Mouse (Mus musculus): ENCODE results near the gene Spty2d1.
"Not testable (repeated sequence)": the region's sequence is repeated elsewhere in the genome, so short reads cannot be mapped to it uniquely, and the experiment has no call there.

Spty2d1 gene

DNA sequence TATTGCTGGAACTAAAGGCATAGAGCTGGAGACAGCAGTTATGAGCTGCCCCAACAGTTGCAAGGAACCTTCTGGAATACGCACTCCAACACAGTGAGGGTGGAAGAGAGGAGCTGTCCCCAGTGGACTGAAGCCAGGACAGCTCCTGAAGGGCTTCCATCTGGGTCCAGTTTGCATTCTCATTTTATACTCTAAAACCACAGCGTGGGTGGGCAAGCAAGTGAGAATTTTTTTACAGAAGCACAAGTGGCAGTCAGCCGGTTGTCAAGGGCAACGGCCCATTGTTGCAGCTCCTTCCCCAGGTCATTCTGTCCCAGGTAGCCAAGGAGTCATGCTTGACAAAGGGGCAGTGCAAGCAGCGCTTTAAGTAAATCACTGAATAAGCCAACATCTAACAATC lies 11.4 kb upstream of the Spty2d1 start:
- DNase-seq, result peak; percentile 12

DNA sequence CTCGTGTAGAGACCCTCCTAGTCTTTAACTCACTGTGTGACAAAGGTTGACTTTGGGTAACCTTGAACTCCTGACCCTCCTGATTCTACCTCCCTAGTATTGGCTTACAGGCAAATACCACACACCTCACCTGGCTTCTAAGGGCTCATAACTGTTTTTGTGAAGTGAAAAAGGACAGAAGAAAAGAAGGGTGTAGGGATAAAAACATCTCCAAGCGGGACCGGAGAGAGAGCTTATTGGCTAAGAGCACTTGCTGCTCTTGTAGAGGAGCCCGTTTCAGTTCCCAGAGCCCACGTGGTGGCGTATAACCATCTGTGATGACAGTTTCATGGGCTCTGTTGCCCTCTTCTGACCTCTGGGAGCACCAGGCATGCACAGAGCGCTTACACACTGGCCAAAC lies 8.9 kb upstream of the Spty2d1 start:
- no peak for DNase-seq

DNA sequence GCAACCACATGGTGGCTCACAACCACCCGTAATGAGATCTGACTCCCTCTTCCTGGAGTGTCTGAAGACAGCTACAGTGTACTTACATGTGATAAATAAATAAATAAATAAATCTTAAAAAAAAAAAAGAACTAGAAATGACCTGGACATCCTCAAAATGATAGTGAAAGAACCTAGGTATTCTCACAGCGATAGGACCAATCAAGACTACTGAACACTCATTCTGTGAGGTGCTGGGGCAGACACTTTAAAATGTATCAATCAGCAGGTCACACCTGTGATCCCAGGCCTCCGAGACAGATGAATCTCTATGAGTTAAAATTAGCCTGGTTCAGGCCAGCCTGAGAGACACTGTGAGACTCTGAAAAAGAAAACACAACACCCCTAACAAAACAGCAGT lies 8.4 kb upstream of the Spty2d1 start:
- no peak for DNase-seq

DNA sequence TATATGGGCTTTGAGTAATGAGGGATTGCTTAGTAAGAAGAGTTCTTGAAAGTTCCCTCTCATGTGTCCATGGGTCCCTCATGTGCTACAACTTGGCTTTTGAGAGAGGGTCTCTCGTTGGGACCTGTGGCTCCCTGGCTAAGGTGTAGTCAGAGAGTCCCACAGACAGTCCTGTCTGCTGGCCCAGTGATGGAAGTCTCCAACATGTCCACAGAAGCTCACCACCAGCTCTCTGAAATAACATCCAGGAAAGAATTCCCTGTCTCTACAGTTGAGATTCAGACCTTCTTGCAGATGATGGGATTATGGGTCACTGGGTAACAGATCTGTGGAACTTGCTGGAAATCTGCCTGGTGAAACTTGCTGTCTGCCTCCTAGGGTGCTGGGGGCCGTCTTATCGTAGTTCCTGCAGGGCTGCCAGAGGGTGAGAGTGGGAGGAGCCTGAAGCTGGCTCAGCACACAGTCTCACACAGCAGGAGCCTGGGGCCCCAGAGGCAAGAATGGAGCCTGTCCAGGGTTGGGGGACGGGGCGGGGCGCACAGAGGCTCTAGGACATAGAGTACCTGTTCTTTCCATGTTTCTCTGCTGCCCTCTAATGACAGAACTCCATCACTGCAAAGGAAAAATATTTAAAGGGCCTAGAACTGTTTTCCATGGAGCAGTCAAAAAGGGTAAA lies 7.3 kb upstream of the Spty2d1 start:
- peak; percentile 90 for DNase-seq

DNA sequence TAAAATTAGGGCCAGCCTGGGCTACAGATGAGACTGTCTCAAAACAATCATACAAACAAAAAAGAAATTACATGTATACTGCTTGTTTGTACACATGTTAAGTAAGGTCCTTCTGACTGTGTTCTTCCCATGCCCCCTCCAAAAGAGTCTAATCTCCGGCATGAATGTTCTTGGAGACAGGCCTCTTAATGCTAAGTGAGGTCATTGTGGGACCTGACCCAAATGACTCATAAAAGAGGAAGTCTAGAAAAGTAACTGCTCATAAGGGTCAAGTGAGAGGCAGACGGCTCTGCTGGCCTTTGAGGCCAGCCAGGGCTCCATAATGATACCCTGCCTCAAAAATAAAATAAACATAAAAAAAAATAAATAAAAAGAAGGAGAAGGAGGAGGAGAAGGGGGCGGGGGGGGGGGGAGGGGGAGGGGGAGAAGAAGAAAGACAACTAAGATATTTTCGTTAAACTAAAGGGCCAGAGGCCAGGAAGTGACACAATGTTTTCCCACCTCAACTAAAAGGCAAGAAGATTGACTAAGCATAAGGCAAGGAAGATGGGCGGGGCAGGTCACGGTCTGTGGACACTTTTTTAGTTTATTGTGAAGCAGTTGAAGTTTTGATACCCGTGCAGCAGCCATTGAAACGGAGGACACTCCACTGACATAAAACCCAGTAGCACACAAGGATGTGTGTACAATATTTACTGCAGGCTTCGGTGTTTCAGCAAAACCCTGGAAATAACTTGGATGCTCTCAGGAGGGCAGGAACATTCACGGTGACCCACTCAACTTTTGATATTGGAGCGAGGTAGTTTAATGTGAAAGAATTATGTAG lies 6.6 kb upstream of the Spty2d1 start:
- DNase-seq, result peak; percentile 26

DNA sequence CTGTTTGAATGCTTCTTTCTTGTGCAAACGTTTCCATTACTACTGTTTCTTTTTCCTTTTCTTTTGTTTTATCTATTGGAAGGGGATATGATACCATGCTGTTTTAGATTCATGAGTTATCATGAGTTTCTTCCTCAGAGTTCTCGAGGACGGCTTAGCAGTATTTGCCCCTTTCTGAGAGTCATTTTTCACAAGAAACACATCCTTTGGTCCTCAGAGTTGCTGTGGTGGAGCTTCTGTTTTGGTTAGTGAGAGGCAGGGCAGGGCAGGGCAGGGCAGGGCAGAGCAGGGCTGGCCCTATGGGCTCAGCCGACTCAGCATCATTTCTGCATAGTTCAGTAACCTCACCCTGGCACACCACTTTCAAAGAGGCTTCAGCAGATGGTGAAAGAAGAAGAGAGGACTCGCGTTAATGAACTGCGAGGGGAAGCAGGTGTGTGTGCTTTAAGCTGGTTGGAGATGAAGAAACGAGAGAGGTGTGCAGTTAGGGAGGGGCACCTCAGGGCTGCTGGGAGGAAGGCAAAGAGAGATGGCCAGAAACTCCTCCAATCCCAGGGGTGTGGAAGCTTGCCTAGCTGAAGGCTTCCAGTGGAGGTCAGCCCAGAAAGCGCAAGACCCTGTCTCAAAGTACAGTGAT lies 5.0 kb upstream of the Spty2d1 start:
- no peak for DNase-seq

DNA sequence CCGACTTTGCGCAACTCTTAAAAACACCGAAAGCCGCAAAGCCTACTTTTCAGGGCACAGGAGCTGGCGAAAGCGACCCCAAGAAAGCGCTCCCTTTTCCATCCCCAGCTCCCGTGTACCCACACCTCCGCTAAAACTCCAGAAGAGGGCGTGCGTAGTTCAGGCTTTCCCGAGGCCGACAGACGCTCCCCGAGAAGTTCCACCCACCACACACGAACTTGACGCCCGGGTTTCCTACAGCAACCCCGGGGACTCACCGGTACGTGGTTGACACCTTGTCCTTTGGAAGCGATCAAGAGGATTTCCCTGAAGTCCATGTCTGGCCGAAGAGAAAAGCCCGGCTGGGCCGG lies 418 bp downstream of the Spty2d1 start:
- no peak for DNase-seq

DNA sequence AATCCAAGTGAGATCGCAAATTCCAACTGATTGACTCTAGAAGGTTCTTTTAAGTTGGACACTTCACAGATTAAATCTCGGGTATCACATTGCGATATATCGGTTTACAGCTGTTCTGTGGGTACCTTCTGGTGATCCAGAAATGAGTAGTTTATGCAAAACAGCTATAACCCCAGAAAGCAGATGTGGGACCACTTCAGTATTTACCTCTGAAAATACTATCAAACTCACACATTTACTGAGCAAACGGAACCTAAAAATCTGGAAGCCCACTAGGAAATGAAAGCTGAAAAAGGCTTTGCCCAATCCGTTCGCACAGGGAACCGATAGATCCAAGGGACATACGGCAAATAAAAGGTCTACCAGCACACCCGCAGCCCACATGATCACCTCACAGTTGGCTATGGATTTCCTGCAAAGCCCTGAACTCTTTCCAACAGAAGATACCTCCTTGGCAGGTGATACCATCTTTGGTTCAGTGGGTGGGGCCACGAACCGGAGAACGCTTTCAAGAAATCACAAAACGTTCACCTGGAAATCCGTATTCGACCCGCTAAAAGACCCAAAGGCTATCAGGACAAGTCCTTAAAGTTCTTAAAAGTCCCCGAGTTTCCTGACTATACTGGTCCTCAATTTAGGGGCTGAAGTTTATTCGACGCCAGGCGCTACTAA lies 966 bp downstream of the Spty2d1 start:
- DNase-seq, result peak; percentile 73

DNA sequence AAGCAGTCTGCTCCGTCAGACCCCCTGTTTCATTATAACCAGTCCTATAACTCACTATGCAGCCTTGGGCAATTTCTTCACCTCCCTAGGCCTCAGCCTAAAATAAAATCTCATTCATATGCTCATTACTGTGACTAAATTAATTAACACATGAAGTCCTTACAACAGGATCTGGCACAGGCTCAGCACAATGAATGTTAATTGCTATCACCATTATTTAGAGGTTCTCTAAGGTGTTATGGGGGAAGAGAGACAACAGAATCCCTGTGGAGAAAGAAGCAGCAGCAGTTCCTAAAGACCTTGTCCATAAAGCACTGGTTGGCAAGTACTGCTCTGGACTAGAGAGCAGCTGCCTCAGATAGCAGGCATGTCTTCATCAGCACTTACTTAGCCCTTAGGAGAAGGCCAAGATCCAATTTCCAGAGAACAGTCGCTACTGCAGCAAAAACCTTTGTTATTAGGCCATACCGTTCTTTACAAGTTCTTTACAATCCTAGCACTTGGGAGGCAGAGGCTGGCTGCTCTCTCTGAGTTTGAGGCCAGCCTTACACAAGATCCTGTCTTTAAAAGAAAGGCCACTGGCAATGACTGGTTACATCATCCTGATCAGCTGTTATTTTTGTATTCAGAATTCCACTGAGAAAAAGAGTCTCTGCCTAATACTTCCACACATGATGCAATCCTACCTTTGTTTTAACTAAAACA lies 4.6 kb downstream of the Spty2d1 start:
- DNase-seq, result no peak

DNA sequence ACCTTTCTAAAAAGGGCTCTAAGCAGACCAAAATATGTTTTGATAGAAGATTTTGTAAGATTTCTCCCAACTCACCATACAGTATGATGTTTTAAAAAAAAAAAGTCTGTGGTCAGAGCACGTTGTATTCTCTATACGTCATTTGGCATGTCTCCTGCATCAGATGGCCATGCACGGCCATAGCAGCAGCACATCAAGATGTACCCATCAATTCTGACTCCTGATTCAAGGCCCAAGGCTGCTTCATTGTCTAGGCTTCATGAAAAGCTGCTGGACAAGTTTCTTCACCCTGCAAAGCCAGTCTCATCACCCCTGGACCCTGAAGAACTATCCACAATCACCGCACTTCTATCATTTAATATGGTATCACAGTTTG lies 6.3 kb downstream of the Spty2d1 start:
- no peak for DNase-seq

DNA sequence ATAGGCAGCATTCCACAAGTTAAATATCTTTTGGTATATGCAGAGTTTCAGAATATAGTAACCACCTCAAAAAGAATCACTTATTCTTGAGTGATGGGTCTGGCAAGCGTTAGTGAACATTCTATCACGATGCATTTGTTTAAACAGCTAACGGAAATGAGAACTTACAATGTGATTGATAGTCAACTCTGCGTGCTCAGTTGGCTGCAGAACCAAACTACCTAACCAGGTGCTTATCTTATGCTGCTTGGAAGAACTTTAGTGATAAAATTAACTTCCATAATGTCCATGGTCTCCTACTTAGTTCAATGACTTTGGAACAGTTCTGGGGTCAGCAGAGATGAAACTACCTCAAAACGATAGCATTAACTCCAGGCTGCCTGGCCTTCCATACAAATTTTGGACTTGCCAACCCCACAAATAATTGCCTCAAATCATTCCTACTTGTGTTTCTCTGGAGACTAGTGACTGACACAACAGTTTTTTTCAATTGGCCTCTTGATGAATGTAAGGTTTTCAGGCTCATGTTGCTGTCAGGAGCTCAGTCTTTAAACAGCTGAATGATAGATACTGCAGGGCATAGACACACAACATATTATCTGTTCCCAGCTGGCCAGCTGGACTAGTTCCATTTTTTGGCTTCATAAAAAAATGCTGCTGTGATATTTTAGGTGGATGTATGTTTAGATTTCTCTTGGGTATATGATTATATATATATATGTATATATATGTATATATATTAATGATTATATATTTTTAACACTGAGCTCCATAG lies 6.9 kb downstream of the Spty2d1 start:
- no peak for DNase-seq

DNA sequence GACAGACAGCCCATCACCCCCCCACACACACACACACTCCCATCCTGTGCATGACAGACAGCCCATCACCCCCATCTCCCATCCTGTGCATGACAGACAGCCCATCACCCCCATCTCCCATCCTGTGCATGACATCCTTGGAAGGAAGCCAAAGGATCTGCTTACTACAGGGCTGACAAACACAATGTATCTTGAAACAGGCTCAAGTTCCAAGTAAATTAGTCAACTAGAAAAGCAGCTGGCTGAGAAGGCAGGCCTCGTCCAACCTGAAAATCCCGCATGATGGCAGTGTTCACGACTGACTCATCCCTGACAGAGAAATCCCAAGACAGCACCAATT lies 7.6 kb downstream of the Spty2d1 start:
- DNase-seq, result no peak

DNA sequence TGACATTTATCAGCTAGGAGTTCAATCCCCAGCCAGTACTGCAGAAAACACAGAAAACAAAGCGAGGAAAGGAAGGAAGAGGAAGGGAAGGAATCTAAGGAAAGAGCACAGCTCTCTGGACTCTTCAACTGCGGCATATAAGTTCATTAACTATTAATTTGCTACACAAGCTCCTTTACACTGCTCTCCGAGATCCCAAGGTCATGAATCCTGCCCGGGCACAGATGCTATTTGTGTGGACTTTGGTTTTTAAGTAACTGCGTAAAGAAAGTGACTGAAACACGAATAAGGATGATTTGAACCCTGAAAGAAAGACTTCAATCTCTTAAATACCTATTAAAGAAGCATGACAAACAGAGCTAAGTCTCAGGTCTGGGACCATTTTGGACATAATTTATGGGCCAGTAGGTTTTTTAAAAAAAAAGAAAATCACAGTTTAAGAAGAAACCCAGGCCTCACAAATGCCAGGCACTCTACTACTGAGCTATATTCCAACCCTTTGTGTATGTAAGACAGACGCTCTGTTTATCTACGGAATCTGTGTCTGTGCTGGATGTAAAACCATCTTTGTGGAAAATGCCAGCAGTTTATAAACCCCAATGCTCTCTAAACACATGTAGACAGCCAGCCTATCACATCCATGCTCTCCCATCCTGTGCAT lies 8.1 kb downstream of the Spty2d1 start:
- DNase-seq, result no peak

DNA sequence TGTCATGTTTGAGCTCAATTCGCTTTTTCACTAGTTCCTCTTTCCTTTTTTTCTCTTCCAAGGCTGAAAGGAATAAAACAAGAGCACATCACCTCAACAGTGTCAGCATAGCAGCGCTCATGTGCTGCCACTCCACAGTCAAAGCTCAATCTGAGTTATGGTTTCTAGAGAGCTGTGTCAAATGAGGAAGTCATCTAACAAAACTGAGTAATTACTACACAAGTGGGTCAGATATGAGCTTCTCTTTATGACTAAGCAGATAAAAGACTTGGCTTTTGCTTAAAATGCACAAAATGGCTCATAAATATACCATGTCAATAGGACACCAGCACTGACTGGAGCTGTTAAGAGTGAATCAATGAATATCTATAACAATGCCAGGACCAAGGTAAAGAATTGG lies 9.3 kb downstream of the Spty2d1 start:
- peak; percentile 12 for DNase-seq

DNA sequence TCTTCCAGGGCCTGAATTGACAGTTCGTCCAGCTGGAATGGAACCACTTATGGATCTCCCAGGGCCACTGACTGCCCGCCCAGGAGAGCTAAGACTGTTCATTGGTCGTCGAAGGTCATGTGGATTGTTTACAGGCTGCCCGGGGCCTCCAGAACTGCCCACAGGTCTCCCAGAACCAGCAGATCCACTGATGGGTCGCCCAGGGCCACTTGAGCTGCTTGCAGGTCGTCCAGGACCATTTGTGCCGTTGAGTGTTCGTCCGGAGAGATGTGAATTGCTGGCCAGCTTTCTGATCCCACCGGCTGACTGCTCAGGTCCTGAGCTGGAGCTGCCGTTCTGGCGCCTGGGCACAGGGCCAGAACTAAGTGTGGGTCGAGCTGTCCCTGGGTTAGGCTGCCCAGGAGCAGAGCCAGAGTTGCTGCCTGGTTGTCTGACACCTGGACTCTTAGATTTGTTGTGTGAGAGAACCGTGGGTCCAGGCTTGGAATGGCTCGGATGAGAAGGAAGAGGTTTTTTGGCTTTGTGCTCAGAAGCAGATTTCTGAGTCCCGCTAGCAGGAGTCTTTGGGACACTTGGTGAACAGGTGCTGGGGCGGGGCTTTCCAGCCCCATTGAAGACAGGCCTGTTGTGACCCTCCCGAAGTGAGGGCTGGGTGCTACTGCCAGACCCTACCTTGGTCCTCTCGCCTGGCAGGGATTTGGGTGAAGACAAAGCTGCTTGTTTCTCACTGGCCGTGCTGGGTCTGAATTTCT lies 10.4 kb downstream of the Spty2d1 start:
- DNase-seq, result peak; percentile 83

DNA sequence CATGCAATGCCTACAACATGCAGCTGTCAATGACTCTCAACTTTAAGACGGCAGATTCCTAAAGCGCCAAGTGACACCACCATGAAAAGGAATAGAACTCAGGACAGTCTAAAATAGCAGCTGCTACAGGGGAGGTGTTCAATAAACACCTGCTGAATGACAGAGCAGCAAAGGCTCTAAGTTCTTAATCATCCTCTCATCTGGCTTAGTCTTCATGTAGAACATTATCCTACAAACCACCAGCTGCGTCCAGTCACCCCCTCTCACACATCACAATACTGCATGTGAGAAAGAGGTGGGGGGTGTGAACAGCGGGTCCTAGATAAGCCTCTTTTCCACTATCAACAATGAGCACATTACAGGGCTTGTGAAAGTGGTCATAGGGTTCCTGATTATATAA lies 11.2 kb downstream of the Spty2d1 start:
- peak; percentile 32 for DNase-seq

DNA sequence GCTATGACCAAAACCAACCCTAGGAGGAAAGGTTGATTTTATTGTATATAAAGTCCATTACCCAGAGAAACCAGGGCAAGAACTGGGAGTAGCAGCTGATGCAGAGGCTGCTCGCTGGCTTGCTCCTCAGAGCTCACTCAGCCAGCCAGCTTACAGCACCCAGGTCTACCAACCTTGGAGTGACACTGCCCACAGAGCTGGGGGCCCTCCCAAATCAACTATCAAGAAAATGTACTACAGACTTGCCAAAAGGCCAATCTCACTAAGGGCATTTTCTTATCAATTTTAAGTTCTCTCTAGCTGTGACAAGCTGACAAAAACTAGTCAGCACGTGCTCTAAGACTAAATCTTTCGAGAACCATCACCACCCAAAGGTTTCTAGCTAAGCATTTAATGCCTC lies 12.7 kb downstream of the Spty2d1 start:
- no peak for DNase-seq

DNA sequence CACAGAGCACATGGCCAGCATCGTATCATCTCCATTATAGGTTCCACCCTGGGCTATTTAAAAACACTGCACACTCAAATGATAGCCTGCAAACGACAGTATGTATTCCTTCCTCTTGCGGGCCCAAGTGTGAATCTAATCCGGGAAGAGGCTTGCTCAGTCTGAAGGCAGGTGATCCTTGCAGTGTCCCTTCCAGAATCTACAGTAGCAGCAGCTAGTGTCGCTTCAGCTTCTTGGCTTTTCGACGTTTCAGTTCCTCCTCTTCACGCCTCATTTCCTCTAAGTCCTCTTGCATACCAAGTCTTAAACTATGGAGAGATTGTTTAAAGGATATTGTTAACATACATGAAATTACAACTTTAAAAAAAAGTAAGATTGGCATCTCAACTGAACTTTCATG lies 15.1 kb downstream of the Spty2d1 start:
- DNase-seq, result no peak

DNA sequence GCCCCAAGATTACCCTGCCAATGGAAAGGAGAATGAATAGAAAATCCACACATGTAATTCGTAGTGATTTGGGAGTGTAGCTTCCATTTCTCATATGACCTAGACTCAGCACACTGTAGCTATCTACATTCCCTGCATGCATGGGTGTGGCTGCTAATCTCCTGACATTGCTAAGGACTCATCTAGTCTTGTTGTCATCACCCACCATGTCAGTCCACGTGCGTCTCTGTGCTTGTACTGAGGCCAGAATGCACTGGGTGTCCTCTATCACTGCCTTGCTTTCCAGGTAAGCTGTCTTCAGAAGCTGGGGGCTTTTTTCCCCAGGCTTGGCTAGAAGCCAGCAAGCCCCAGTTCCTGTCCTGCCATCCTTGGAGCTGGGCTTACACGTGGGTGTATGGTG lies 18.8 kb downstream of the Spty2d1 start:
- DNase-seq, result not testable (repeated sequence)

DNA sequence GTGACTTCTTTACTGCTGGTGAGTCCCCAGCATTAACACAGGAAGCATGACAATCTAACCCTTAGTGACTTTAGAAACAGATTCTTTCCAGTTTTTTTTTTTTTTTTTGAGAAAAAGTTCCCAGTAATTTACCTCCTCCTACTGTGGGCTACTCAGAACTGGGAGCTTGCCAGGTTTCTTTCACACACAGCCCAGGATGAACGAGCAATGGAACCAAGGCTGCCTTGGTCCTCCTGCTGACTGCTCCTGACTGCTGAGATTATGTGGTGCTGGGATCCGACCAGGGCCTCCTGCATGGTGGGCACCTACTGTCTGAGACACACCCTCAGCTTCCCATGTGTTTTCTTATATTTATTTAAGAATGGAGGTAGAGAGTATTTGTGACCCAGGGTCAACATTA lies 21.1 kb downstream of the Spty2d1 start:
- peak; percentile 35 for DNase-seq

DNA sequence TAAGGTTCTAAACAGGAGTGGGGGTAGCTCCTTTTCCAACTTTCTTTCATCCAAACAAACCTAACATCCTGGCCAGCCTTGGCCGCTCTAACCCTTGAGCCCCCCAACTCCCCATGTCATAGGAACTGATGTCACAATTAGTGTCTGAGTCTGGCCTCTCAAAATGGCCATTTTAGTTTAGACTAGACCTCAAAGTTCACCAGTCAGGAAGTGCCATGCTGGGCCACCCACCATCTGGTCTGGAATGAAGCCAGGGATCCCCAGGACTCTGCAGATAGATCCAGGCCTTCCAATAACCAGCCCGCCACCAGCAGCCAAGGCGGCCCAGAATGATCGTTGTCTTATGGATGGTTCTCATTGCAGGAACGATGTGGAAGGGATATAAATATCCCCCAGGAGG lies 21.6 kb downstream of the Spty2d1 start:
- peak; percentile 69 for DNase-seq
